Mouse (Mus musculus) left cerebral cortex, adult 9 months (tissue): ENCODE measurements at regions not wholly inside any gene's neighbourhood (a gene's known extent, or its start where the extent isn't known, plus 50 kb on each side); places are given as distances from the start of the nearest gene placed in this dataset.
"Not testable (repeated sequence)": the region's sequence is repeated elsewhere in the genome, so short reads cannot be mapped to it uniquely, and the experiment has no call there.

Experiments
- DNase-seq, 2 experiments: peaks; one replicate each; pipeline ENCODE4 v3.0.0; 2022; ENCODE audit warnings: low spot score in 2 of 2

GRCm38 (mm10) chr3:80079801-80080418 is 195.6 kb downstream of the Fam198b start:
- peak; percentile 31 to 76 for DNase-seq

GRCm38 (mm10) chr3:80081210-80081609 is 196.9 kb downstream of the Fam198b start:
- DNase-seq = no peak

- DNase-seq = no peak
These were observed 198.6 kb downstream of the Fam198b start for GRCm38 (mm10) chr3:80082780-80083519.

DNA sequence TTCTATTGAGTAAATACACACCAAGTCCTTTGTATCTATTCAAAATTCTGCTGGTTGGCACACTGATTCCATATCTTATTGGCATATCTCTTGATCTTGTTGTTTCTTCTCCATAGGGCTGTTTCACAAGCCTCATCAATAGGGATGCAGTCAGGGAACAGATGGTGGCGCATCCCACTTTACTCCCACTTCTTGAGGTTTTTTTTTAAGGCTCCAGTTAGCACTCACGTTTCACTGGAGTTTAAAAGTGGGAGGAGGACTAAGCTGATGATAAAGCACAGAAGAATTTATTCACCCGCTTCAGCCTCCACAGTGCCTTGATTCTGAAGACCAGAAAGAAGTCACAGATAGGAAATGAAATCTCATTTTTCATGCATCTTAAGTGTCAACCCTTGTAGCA is 199.8 kb downstream of the Fam198b start:
- peak in 1 of 2 experiments; percentile 66 for DNase-seq

DNA sequence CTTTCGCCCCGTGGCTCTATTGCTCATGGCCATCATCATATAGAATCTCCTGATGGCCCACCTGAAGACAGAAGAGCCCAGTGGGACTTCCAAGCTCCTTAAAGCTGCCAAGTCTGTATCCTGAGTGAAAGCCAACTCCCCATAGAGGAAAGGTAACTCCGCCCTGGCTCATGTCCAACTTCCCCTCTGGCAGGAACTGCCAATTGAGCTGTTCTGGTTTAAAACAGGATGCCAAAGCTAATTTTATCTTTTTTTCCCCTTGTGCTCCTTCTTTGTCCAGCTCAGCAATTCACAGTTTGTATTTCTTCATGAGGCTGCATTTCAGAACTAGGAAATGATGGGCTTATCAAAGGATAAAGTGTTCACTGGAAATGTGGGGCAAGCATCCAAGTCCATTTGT is 215.3 kb downstream of the Fam198b start:
- no peak for DNase-seq

- no peak for DNase-seq
These were observed 235.9 kb downstream of the Fam198b start for GRCm38 (mm10) chr3:80120177-80120736.

DNA sequence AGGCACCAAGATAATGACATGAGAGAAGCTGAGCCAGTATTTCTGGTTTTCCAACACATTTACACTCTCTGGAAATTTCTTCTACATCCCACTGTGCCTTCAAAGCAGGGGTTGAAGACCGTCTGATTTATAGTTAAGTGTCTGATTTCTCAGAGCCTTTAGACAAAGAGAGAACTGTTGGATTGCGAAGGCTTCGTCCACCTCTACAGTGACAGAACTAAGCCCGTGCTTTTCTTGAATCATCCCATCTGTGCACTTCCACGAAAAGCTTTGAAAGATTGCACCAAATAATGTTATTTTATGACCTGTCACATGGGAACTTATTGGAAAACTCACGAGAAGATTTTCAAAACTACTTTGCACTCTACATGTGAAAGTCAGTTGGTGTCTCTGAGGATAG is 239.3 kb downstream of the Fam198b start:
- no peak for DNase-seq

- peak in 1 of 2 experiments; percentile 21 for DNase-seq
These were observed 240.3 kb downstream of the Fam198b start for GRCm38 (mm10) chr3:80124621-80125020.

GRCm38 (mm10) chr3:80141697-80142096 is 257.4 kb downstream of the Fam198b start:
- DNase-seq = no peak

- peak; percentile 64 to 85 for DNase-seq
These were observed 276.1 kb downstream of the Fam198b start for GRCm38 (mm10) chr3:80160473-80160872.

GRCm38 (mm10) chr3:80181749-80182148 is 297.4 kb downstream of the Fam198b start:
- no peak for DNase-seq

DNA sequence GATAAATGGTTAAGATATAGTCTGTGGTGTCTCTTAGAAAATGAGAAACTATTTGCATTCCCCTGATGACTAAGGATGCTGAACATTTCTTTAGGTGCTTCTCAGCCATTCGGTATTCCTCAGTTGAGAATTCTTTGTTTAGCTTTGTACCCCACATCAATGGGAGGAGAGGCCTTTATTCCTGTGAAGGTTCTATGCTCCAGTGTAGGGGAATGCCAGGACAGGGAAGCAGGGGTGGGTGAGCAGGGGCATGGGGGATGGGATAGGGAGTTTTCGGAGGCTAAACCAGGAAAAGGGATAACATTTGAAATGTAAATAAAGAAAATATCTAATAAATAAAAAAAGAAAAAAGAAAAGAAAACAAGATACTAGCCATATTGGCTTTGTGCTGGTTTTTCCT is 297.8 kb downstream of the Fam198b start:
- DNase-seq = not testable (repeated sequence)

DNA sequence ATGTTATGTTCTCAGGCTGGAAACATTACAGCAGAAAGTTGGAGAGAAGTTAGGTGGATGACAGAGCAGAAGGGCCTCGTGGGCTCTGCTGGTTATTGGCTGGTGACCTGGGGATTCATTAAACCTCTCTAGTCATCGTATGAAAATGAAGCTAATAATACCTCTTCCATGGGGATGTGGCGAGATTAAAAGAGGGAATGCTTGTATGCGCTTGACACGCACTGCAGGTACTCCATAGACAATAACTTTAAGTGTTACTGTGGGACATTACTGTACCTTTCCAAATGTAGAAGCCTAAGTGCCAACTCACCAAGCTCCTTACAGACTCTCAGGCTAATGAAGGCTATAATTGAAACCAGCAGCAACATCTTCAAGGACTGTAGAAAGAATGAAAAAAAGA is 303.1 kb downstream of the Fam198b start:
- no peak for DNase-seq

GRCm38 (mm10) chr3:80200904-80201303 is 316.6 kb downstream of the Fam198b start:
- DNase-seq = peak in 1 of 2 experiments; percentile 13

- DNase-seq = no peak
These were observed 320.5 kb downstream of the Fam198b start for GRCm38 (mm10) chr3:80204821-80205220.

DNA sequence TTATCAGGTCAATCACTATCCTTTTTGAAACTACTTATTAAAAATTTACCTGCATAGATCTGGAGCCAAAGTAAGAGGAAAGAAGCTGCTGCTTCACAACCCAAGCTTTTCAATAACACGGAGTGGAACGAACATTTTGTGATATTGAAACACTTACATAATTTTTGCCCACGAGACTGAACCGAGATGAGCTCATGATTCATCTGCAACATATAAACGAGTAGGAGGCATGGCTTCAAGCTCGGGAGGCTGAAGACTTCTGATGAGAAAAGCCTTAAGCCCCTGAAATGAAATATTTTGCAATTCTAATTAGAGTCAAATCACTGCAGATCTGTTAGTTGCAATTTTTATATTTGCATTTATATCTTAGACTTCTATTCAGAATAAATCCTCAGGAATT is 321.0 kb downstream of the Fam198b start:
- DNase-seq = peak; percentile 65 to 76

- DNase-seq = peak; percentile 21 to 64
These were observed 322.7 kb downstream of the Fam198b start for GRCm38 (mm10) chr3:80207022-80207421.

- DNase-seq = no peak
These were observed 323.7 kb downstream of the Fam198b start for GRCm38 (mm10) chr3:80208028-80208427.

GRCm38 (mm10) chr3:80209596-80209995 is 325.3 kb downstream of the Fam198b start:
- no peak for DNase-seq

- DNase-seq = peak in 1 of 2 experiments; percentile 61
These were observed 327.2 kb downstream of the Fam198b start for GRCm38 (mm10) chr3:80211323-80212109.

DNA sequence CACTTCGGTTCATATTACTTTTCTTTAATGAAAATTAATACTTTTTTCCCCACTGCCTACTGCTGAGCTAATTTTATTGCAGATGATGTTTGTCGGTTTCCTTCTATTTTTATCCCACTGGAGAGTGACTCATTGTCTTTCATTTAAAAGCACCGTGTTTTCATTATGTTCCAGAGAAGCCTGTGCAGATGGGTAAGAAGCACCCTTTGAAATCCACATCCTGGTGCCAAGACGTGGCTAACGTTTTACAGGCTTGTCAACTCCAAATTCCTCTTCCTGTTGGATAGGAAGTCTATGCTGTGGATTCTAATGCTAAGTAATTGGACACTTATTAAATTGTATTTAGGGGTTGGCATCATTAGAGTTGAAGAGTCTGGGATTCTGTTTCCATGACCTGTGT is 364.3 kb downstream of the Fam198b start:
- DNase-seq = peak; percentile 40 to 55

GRCm38 (mm10) chr3:80249974-80250373 is 365.6 kb downstream of the Fam198b start:
- peak; percentile 19 to 64 for DNase-seq
